Mouse (Mus musculus) heart, adult 8-10 months (tissue): ENCODE data around the gene Ctla4. TPM values are rescaled to one million over a fixed set of nuclear protein-coding genes. Genes with fewer than 3 reads are reported as not detected.

ENCODE experiments used
- DNase-seq: peaks from one replicate; pipeline ENCODE4 v3.0.0; 2022; ENCODE audit warnings: low spot score
- total RNA-seq, 4 experiments: library from RNA; stranded (reverse); gene quantifications; 2 replicates each; pipeline ENCODE4 v1.2.4; 2022

The Ctla4 gene
- 1 to 10 TPM in 3 of 4 experiments, under 1 TPM in 1; 0.95 to 2.5 (median 1.5) TPM for total RNA-seq

DNA sequence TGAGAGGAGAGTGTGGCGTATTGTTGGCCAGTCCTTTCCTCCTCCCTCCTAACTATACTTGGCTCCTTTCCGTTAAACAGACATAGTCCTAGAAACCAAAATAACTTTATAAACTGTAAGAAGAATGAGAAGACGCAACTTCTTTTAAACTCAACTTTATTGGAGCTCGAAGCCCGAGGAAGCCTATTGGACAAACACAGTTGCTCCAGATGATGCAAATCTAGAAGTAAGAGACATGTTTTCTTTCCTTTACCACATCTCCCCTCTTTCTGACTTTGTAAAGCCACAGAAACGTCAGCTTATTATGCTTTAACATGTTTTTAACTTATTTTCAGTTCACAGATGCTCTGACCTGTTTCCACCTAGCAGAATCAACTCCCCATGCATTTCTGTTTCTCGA lies at the start of gene Ctla4:
TSS of gene Ctla4 (plus strand) at position 20 of the 400 bp plus-strand sequence.
- no peak for DNase-seq

DNA sequence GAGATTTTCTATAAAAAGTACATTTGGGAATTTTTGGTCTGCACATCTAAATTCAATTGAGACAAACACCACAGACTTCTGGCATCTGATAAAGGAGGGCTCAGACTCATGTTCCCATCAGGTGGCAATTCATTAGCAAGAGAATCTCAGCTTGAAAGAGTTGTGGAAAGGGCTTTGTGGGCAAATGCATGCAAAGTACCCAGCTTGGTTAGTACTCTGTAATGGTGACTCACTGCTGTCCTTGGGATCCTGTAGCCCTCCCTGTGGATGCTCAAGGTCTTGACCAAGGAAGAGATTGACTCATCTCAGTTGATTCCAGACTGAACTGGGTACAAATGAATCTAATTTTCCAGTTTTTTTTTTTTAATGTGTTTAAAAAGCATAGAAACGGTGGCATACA lies 47.6 kb upstream of the Ctla4 start:
- no peak for DNase-seq

DNA sequence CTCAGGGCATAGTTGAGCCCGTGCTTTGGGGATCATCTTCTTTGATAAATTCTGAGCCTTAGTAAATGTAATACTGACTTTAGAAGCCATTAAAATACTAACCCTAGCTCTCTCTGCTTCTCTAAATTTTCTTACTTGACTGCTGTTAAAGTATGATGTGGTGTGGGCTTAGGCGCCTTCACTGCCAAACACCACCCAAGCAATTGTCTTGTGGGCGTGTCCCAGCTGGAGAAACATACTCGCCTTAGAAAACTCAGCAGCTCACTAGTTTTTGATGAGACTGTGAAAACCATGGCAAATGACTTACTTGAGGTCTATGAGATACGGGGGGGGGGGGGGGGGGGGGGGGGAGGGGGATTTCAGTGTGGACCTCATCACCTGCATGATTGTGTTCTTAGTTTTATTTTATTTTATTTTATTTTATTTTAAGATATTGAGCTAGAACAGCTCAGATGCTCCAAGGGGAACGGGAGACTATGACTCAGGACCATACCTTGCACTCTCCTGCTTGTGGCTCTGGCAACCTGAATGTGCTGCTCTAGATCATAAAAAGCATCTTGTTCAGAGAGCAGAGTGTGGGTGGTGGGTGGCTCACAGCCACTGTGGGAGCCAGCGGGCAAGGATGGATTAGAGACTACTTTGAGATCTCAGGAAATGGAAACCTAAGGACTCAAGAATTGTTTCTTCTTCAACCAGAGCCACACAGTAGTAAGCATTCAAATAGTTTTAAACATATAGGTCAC lies 41.3 kb upstream of the Ctla4 start:
- DNase-seq = no peak

DNA sequence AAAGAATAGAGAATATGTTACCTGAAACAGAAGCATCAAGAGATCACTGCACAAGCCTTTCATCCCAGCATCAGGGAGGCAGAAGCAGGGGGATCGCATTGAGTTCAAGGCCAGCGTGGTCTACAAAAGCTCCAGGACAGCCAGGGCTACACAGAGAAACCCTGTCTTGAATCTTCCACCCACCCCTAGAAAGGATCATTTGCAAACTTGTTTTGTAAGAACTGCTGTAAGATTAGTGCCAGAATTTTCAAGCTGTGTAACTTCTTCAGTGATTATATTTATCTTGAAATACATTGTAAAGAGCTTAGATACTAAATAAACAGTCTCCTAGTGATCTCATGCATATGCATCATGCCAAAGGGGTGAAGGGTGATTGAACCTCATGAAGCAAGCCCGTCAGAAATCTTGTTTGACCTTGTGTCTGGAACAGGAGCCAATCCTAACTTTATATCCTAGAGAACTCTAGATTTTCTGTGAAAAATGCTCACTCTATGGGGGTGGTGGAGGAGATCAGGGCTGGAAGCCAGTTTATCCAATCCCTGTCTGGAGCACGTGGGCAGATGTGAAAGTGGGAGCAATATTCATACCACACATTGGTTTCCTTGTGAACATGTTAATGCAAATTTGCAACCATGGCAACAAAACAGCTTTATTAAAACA lies 40.1 kb upstream of the Ctla4 start:
- no peak for DNase-seq

DNA sequence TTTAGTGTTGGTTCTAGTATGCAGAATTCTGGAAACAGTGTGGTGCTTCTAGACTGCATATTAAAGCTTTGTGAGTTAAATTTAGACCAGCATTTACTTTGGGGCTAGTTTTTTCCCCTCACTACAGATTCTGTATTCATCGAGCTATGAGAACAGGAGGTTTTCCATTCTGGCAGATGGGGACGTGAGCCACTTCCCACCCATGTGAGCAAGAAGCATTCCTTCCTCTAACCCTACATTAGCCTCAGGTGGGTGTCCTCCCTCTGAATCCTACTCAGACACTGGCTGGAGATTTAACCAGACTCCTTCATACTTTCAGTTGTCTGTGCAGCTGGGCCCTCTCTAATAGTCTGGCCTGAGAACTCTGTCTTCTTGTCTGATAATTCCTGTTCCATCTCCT lies 37.7 kb upstream of the Ctla4 start:
- no peak for DNase-seq

DNA sequence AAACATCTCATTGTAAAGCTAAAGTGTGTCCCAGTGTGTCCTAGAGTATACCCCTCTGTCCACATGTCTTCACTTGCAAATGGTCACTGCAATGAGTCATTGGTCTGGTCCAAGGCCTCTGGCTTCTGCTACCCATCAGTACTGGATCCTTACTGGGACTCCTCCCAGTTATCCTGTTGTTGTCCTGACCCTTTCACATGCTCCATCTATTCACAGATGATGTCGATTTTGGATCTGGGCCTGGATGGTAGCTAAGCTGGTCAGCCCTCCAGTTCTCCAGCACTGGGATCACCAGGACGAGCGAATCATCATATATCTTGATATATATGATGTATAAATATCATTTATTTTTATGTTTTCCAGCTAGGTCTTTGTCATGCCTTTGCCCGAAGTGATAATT lies 37.0 kb upstream of the Ctla4 start:
- DNase-seq = no peak

DNA sequence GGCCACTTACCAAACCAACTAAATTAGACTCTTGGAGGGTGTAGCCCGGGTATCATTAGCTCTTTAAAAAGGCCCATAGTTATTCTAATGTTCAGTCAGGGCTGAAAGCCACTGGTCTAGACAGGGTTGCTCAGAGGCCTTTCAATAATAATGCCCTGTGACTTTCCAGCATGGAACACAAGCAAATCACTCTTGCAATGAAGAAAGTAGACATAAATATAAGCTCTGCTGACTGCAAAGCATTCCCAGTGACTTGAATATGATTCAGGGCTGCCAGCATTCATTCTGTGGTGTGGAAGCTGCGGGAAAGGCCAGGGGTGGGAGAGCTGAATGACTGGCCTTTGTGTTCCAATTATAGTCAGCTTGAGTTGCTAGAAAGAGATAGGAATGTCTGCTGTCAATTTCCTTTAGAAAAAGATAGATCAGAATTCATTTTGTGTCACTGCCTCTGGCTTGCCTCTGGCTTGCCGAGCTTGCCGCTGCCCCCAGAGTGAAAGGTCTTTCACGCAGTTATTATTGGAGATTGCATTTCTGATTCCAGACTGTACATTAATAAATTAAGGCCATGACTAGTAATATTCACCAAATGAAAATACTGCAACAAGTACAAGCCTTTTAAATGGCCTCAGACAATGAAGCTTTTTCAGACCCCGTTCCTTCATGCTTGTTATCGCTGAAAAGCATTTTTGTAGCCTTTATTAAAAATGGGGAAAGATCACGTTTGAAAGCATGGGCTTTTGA lies 35.6 kb upstream of the Ctla4 start:
- no peak for DNase-seq

DNA sequence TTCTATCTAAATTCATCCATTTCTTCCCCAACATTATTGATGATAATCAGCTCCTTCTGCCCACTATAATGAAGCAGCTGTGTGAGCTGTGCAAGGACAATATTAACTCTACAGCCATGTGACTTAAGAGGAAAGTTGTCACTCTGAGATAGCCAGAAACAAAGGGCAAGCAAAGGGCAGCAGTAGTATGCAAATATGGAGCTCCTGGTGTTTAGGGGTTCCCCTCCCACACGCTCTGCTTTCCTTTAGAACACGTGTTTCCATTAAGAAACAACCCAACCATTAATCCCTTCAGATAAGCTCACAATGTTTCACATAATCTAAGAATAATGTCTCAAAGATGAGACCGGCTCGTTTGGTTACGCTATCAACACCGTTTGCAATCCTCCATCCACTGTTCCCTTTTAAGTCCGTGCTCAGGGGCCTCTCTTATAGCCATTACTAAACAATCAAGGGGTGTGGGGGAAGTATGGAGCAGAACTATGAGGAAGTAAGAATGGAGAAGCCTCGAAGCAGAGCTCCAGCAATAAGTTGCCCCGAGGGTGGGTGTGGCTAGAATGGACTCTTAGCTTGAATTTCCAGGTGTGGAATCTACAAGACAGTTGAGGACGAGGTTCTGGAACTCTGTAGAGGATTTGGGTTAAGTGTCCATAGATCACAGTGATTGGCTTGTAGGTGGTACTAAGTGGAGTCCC lies 34.6 kb upstream of the Ctla4 start:
- DNase-seq = no peak

DNA sequence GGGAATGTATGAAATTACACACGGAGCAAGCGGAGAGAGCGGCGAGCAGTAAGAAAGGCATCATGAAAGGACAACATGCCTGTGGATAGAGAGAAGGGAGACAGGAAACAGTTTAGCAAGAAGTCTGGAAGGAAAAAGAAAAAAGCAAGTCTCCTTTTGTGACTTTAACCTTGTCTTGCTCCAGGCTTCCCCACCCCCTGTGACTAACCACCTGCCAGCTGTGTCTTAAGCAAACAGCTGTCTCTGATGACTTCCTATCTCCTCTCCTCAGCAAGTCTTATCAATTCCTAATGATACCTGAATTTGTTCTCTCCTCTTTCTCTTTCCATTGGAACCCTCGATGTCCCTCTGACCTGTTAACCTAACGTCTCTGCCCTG lies 34.0 kb upstream of the Ctla4 start:
- no peak for DNase-seq

DNA sequence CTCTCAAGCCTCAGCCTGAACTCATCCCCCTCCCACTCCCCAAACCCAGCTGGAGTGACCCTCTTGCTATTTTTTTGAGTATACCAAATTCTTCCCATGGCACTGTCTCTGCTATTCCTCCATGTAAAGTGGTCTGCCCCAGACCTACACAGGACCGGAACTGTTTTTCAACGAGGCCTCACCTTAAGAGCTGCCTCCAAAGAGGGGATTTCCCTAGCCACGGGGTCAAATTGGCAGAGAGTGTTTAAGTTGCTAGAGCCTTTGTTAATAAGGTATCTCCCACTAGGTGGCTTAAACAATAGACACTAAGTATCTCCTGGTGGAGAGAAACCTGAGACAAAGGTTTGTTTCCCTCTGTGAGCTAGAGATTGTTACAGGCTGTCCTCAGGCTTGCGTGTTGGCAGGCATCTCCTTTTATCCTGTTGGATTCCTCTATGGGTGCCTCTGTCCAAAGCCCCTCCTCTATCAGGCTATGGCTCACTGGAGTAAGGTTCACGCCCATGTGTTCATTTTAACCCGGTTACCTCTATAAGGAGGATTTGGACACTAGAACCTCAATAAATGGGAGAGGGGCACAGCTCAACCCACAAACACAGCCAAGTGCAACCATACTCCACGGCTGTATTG lies 33.4 kb upstream of the Ctla4 start:
- no peak for DNase-seq

DNA sequence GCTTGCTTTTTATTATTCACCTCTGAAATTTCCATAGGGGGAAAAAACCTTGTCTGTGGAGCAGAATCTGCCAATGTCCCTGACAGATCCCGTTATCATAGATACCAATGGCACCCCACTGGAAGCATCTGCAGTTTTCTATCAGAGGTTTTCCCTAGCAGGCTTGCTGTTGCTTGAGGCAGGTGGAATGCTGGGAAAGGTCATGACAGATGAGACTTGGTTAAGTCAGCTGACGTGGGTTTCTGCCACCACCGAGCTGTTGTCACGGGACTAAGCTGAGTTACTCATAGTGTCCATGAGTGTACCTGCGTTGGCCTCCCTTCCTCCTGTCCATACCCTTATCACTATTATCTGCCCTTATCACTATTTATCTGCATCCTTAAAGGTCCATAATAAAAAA lies 32.8 kb upstream of the Ctla4 start:
- no peak for DNase-seq

DNA sequence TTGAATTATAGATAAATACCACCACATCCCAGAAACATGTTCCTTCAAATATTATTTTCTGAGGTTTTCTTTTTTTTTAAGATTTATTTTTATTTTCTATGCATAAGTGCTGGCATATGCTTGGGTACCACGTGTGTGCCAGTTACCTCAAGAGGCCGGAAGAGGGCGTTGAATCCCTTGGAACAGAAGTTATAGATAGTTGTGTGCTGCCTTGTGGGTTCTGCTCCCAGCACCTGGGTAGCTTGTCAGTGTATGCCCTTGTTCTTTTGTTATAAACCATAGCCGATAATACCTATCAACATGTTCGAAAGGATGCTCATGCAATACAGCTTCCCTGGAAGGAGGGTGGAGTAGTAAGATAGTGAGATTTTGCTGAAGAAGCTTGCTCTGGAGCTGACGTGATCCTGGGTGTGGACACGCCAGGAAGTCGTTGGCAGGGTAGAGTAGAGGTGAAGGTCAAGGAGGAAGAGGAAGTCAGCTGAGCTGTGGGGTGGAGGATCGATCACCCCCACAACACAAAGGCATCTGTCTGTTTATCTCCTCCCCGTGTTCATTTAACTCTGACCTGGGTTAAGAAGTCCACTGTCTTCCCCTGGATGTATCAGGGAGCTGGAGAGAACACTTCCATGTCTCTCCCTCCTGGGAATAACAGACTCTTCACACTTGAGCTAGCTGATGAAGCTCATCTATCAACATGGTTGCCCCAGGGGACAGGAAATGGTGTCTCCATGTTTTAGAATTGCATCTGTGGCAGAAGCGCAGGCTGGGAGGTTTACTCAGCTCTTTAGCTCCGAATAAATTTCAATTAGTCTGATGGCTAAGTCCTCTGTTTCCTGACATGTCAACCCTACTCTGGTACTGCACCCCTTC lies 29.2 kb upstream of the Ctla4 start:
- DNase-seq = no peak

DNA sequence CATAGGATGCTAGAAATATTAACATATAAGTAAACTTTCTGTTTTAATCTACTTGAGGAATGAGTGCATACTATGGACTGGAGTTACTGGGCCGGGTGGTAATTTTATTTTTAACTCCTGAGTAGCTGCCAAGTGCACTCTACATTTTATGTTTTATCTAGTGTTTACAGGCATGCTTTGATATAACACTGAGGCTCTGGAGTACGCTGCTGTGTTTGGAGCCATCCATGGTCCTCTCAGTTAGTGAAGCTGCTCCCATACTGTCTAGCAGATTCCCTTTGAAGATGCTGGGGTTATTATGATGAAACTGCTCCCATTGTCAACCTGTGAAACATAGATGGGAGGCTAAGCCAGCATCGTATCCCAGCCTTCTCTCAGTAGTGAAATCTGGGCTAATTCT lies 27.6 kb upstream of the Ctla4 start:
- no peak for DNase-seq

DNA sequence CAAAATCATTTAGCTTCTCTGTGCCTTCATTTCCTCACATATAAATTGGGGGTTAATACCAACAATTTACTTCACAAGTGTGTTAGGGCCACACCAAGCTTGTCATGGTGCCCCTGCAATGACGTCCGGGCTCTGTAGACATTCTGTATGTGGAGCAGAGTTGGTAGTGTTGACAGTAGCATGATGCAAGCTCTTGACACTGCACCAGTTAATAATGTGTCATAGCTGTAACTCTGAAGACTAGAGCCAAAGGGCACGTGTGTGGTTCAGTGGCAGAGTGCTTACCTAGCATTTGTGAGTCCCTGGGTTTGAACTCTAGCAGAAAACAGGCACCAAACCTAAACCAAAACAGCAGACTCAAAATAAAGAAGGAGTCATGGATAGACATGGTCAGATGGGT lies 27.0 kb upstream of the Ctla4 start:
- no peak for DNase-seq

DNA sequence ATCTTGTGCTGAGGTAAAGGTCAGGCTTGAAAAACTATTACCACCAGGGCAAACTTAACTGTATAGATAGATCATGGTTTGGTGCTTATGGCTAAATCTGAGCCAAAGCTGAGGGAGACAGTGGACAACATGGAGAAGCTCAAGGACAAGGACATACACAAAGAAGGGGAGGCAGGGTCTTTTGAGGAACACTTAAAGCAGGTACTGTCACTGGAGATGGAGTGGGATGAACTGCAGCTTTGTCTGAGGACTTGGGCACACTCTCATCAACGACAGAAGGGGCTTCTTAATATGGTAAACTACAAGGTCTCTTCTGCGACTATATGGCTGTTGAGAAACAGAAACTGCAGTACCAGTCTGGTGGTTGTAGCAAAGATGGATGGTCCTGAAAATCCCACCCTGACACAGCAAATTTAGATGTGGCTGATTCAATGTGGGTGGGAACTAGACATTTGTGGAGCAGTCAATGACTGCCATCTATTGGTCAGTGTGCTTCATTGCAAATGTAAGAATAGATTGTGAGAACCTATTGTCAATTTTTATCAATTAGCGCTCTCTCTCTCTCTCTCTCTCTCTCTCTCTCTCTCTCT lies 26.3 kb upstream of the Ctla4 start:
- DNase-seq = peak; percentile 65

DNA sequence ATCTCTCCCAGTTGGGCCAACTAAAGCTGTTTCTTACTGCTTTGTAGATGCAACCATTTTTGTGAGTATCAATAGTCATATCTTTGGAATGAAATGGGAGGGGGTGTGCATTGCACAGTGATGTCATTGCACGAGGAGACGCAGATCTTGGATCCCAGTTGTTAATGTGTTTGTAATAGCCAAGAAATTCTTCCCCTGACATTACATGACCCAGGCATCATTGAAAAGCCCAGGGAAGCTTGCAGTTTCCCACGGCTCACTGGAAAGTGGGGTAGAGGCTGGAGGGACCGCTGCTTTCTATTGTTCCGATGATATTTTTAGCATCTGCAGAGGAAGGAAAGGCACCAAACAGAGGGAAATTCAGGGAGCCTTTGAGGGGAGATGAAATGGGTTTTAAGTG lies 25.8 kb upstream of the Ctla4 start:
- no peak for DNase-seq

DNA sequence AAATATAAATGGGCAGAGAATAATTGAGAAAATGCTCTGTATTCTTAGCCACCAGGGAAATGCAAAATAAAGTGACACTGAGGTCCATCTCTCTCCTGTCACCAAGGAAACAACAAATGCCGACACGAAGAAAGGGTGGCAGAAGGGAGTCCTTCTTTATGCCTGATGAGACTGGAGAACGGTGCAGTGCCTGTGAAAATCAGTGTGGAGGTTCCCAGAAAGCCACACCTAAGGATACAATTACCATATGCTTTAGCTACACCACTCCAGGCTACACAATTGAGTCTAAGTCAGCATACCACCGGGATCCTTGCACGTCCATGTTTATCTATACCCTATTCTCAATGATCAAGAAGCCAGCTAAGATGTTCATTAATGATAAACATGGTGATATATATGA lies 25.4 kb upstream of the Ctla4 start:
- no peak for DNase-seq

DNA sequence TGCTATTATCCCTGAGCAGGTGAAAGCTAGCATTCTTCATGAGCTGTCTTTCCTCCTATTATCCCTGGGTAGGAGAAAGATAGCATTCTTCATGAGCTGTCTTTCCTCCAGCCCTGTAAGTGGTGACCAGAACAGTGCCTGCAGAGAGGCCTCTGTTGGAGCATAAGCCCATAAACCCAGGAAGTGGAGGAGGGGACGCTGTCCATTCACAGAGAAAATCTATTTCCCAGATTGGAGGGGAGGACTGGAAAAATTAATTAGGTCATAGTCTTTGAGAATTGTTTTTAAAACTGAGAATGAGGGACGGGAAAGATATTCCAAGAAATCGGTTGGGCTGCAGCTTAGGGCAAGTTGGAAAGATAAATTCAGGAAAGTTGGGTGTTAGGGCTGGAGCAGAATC lies 24.3 kb upstream of the Ctla4 start:
- peak; percentile 56 for DNase-seq

DNA sequence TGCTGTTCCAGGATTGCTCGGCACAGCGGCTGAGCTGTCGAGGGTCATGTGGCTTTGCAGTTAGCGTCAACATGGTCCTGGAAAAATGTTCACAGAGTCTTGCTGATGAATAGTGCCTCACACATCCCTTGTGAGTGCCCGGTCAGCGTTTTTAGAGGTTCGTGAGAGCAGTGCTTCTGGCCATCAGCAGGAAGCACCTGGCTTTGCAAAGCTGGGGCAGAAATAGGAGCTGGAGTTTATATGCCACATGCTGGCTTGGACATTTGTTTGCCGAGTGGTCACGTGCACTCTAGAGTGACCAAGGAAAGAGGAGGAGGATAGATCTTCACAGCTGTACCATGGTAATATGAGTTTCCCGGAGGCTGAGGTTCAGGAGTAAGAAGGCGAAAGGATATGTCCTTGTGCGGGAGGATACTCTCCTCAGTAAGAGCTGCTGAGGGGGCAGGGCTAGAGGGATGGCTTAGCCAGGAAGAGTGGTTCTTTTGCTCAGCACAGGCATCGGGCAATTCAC lies 23.8 kb upstream of the Ctla4 start:
- peak; percentile 74 for DNase-seq

DNA sequence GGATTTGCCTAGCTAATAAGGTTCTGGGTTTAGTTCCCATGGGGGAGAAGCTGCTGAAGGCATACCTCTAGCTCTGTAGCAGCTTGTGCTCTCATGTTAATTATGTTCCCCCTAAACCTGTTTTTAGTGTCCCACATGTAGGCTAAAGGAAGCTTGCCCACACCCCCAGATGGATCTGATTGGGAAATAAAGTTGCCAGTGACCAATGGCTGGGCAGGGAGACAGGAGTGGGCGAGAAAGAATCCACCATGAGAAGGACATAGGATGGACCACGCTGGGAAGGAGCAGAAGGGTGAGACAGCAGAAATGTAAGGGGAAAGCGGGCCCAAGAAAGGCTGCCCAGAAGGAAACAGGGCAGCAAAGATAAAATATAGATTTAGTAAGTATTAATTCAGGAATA lies 23.1 kb upstream of the Ctla4 start:
- DNase-seq = no peak
